16 mouse cellular contexts compared by ENCODE assay signal in the genomic region with DNA sequence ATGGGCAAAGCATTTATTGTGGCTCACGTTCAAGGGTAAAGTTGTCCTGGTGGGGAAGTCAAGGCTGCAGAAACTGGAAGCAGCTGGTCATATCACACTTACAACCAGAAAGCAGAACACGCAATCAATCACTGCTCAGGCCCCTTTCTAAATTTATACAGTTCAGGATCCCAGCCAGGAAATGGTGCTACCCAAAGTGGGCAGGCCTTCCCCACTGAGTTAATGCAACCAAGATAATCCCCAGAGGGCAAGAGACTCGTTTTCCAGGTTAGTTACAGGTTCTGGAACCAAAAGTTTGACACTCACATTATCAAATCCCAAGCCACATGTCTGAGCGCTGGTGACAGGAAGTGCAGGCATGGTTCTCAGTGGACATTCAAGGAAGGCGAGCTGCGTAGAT. TPM values are rescaled to one million over a fixed set of nuclear protein-coding genes. Genes with fewer than 3 reads are reported as not detected.
"Had no signal": no experiment of that assay in that cellular context is flagged by ENCODE, and none has a peak within 500 bp of the region (broad histone marks: within the 10 kb centered on the region; RNA-seq: fewer than 3 reads in every experiment).

No protein-coding gene starts in this region.

- H3K36me3 ChIP-seq: limb, embryonic 12.5 days; liver, embryonic 13.5 days; lung, embryonic 15.5 days; midbrain, embryonic 15.5 days; neural tube, embryonic 12.5 days had no signal

- H3K9ac ChIP-seq: limb, embryonic 12.5 days; liver, embryonic 13.5 days; liver, postnatal 0 days; lung, embryonic 15.5 days; midbrain, embryonic 15.5 days; neural tube, embryonic 12.5 days had no signal

- H3K4me3 ChIP-seq: layer of hippocampus, adult 2 months; limb, embryonic 12.5 days; liver, embryonic 13.5 days; lung, embryonic 15.5 days; midbrain, embryonic 15.5 days; neural tube, embryonic 12.5 days had no signal

- H3K9me3 ChIP-seq: limb, embryonic 12.5 days; liver, embryonic 13.5 days; midbrain, embryonic 15.5 days; neural tube, embryonic 12.5 days had no signal

- H3K4me2 ChIP-seq: limb, embryonic 12.5 days; liver, embryonic 13.5 days; lung, embryonic 15.5 days; midbrain, embryonic 15.5 days; neural tube, embryonic 12.5 days had no signal

- ATAC-seq: liver, postnatal 0 days; midbrain, embryonic 15.5 days had no signal

- H3K27ac ChIP-seq: kidney, postnatal 0 days; layer of hippocampus, adult 2 months; limb, embryonic 12.5 days; liver, embryonic 13.5 days; lung, embryonic 15.5 days; midbrain, embryonic 15.5 days; neural tube, embryonic 12.5 days had no signal

- DNase-seq: kidney, postnatal 4 days; liver; liver, embryonic 13.5 days; liver, postnatal 0 days; lung, postnatal 14 days; thymus, adult 18-20 months; thymus, postnatal 14 days had no signal

RNA-seq across cellular contexts. Expression of a gene that starts 5.2 kb away (rescaled TPM):
- total RNA-seq: megakaryocyte progenitor cell, adult 5-6 weeks; monocyte, adult 5-6 weeks; neutrophil, adult 5-6 weeks had no signal
